Mouse (Mus musculus) mouse embryonic stem cell (cell line): Measurements from ENCODE around the gene Htr6.

Source experiments
- in situ Hi-C, 2 experiments: fragments of 300-500 bp; cut with MboI; formaldehyde crosslinking; loops; 1 replicate in 1 of 2; 3 replicates in 1 of 2; pipeline ENCODE4 v1.14.3; 2019 to 2020; ENCODE audit warnings: low sequenced_read_pairs in 2 of 2, low pct_unique_long_range_greater_than_20kb in 1 of 2, mixed read lengths in 1 of 2; ENCODE audit not compliant: unreplicated experiment in 1 of 2

Htr6 gene

DNA sequence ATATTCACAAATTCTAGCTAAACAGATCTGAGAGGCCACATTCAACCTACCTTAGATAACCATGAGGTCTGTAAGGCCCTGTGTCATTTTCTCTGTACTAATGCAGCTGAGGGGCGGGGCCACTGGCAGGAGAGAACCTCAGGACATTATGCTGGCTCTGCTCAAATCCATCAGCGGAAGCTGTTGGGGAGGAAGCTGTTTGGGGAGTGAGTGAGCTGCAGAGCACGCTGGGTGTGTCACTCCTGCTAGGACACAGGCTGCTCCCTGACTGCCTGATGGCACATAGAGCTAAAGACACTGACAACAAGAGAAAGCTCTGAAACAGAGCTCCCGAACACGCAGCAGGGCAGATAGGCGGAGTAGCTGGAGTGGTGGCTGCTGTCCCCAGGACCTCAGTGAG is 44.7 kb downstream of the Htr6 start:
- in situ Hi-C loops = no loop called here

DNA sequence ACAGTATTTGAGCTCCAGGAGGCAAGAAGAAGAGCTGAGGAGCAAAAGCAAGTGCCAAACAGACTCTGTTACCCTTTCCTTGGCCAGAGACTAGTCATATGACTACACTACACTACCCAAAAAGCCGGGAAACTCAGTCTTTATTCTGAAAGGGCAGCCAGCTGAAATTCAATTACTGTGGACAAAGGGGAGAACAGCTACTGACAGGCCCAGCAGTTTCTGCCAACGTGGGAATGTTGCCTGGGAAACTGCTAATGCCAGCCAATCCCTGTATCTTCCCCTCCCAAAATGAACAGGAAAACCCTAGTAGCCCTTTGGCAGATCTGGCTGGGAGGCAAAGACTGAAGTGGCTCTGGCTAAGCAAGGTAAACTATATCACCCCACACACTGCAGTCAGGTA is 51.0 kb downstream of the Htr6 start:
- in situ Hi-C loops = no loop called here

DNA sequence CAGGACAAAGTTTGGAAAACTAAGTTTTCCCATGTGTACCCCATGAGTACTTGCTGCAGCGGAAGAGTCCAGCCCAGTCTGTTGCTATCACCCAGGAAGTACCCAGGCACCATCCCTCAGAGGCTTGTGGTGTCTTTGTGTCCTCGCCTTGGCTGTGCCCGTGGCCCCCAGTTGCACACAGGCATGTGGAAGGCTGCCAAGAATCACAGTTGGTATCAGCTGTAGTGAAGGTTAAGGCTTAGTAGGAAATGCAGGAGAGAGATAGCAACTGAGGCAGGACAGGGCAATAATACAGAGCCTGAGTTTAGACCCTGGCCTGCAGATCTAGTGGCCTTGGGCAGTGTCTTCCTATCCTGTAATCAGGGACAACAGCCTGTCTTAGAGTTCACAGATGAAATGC is 55.0 kb downstream of the Htr6 start:
- in situ Hi-C loops = no loop called here

DNA sequence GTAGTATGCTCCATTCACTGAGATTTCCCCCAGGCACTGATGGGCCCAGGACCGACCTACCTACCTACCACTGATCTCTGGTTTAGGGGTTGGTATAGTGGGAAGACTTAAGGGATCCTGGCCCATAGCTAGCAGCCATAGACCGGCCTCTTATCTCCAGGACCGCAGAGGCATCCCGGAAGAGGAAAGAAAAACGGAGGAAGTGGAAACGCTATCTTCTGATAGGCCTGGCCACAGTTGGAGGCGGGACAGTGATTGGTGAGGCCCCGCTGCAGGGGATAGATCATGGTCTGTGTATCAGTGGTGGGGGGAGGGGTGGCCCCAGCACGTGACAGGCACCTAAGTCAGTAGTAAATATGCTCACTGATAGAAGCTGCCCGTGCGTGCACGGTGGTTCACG is 56.0 kb downstream of the Htr6 start:
- in situ Hi-C loops = no loop called here

DNA sequence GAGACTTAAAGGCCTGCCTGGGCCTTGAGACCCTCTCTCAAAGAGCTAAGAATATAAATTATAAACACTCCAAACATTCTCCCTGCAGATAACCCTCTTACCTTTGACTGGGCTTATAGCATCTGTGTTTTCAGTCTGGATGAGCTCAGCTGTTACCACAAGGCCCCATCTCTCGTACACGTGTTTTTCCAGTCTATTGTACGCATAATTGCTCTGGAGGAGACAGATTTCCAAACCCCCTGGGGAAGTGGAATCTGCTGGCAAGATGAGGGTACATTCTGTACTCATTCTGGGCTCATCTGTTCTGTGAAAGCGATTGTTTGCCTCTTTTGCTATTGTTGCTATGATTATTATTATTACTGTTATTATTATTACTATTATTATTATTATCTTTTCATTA is 56.4 kb downstream of the Htr6 start:
- in situ Hi-C loops = no loop called here

DNA sequence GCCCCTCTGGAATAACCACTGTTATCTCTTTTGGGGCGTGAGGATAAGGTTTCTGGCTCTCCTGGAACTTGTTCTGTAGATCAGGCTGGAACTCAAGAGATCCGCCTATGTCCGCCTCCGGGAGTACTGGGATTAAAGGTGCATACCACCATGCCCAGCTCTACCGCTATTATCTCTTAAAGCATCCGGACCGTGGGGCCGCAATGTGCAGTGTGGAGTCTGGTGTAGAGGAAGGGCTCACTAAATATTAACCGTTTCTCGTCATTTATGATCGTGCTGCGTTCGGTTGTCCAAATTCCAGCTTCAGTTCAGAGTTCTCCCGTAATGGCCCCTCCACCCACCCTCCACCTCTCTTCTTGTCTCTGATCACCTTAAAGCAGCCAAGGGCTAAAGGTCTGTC is 57.0 kb downstream of the Htr6 start:
- in situ Hi-C loops = no loop called here

DNA sequence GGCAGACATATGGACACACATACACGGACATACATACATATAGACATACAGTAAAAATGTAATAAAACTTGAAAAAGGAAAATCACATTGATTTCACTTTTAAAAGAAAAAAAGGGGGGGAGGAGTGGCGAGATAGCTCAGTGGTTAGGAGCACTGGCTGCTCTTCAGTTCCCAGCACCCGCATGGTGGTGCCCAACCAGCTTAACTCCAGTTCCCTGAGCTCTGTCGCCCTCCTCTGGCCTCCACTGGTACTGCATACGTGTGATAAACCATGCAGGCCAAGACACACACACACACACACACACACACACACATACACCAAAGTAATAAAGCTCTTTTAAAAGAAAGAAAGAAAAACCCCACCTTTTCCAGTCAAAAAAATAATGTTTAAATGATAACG is 60.6 kb downstream of the Htr6 start:
- in situ Hi-C loops = no loop called here

DNA sequence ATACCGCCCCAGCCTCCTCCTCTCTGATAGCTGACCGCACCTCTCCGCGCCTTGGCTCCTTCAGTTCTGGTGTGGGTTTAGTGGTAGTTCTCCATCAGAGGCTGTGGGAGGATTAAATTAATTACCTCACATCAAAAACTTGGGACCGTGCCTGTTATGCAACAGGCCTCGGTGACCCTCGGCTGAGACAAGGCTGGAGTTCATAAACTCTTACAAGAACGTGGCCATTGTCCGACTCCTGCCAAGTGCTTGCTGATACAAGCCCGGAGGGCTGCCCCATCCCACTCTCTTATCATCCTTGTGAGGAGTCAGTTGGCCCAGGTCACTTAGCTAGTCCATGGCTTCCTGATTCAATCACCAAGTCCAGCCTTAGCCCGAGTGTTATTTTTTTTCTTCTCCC is 62.1 kb downstream of the Htr6 start:
- in situ Hi-C loops = no loop called here

DNA sequence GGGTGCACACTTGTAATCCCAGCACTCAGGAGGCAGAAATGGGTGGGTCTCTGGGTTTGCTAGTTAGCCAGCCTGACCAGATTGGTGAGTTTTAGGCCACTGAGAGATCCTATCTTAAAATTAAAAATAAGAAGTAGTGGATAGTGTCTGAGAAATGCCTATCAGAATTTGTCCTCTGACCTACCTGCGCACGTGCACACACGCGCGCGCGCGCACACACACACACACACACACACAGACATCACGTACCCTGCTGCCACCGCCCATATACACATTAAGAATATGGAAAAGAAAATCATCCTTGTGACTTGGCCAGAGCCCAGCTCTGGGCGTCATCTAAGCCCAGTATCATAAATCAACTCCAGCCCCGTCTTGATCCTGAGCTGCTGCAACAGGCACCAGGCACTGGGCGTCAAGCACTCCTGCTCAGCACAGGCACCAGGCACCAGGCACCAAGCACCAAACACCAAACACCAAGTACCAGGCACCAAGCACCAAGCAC is 64.1 kb downstream of the Htr6 start:
- in situ Hi-C loops = no loop called here
